Mouse (Mus musculus) right cerebral cortex, postnatal 4 days (tissue): ENCODE measurements around the gene Zfy1.
"Not testable (repeated sequence)": the region's sequence is repeated elsewhere in the genome, so short reads cannot be mapped to it uniquely, and the experiment has no call there.

Experiments
- DNase-seq: peaks from one replicate; pipeline ENCODE4 v3.0.0-alpha.2; 2022

Zfy1 gene

DNA sequence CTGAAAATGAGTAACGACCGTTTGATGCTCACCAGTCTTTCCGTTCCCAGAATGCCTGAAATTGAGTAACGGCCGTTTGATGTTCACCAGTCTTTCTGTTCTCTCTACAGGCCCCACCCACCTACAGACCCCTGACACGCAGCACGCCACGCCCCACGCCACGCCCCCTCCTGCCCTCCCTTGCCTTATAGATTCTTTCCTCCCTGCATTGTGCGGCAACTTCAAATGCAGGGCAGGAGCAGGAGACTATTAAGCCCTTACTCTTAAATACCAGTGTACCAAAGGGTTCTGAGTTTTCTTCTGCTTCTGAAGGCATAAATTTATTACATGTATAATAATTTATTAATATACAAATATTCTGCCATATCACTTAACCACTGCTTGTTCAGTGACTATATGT is at the start of gene Zfy1:
Gene Zfy1, minus strand, starts transcription at position 101 of the 400 bp plus-strand sequence.
- DNase-seq = not testable (repeated sequence)

- no peak for DNase-seq
Observed at GRCm38 (mm10) chrY:818396-818795, 21.2 kb upstream of the Zfy1 start, which contains the start of gene Uba1y. Uba1y (plus strand) TSS chrY:818649.

GRCm38 (mm10) chrY:808991-809661 is 11.9 kb upstream of the Zfy1 start:
- DNase-seq = no peak
